Mouse (Mus musculus) activated CD4-positive, CD25-positive, alpha-beta regulatory T cell, adult 4 months (primary cell): Measurements from ENCODE around the gene Hlf. TPM values are rescaled to one million over a fixed set of nuclear protein-coding genes. Genes with fewer than 3 reads are reported as not detected.

Source experiments
- ATAC-seq: one replicate; pipeline ENCODE4 v1.8.0; 2017
- polyA plus RNA-seq, 2 experiments: library from polyadenylated mRNA; unstranded; fragments of 100-300 nt; shearing (Covaris generic); gene quantifications; one replicate each; pipeline ENCODE4 v1.2.1; 2017

Hlf gene
- polyA plus RNA-seq = 1 to 10 TPM in 1 of 2 experiments, under 1 TPM in 1; 0.75 to 1.3 TPM

- peak; percentile 67 for ATAC-seq
Observed at GRCm38 (mm10) chr11:90390817-90391173, at the start of gene Hlf. Gene Hlf (minus strand): TSS chr11:90390895.

GRCm38 (mm10) chr11:90438768-90439167 is 48.1 kb upstream of the Hlf start:
- ATAC-seq = no peak

GRCm38 (mm10) chr11:90425207-90425525 is 34.5 kb upstream of the Hlf start:
- no peak for ATAC-seq

GRCm38 (mm10) chr11:90424334-90425206 is 33.9 kb upstream of the Hlf start:
- ATAC-seq = no peak

GRCm38 (mm10) chr11:90423896-90424295 is 33.2 kb upstream of the Hlf start:
- no peak for ATAC-seq

GRCm38 (mm10) chr11:90419706-90420105 is 29.0 kb upstream of the Hlf start:
- peak; percentile 29 for ATAC-seq

- peak; percentile 85 for ATAC-seq
Observed at GRCm38 (mm10) chr11:90417921-90418320, 27.2 kb upstream of the Hlf start.

- ATAC-seq = no peak
Observed at GRCm38 (mm10) chr11:90417011-90417410, 26.3 kb upstream of the Hlf start.

GRCm38 (mm10) chr11:90398850-90399249 is 8.2 kb upstream of the Hlf start:
- no peak for ATAC-seq

GRCm38 (mm10) chr11:90391271-90392185 is 833 bp upstream of the Hlf start:
- ATAC-seq = no peak

GRCm38 (mm10) chr11:90389902-90390816 is 536 bp downstream of the Hlf start:
- no peak for ATAC-seq

- ATAC-seq = no peak
Observed at GRCm38 (mm10) chr11:90389174-90389901, 1.4 kb downstream of the Hlf start.

- ATAC-seq = peak; percentile 48
Observed at GRCm38 (mm10) chr11:90387501-90388440, 2.9 kb downstream of the Hlf start.

- ATAC-seq = no peak
Observed at GRCm38 (mm10) chr11:90382005-90382611, 8.6 kb downstream of the Hlf start.

GRCm38 (mm10) chr11:90381113-90381512 is 9.6 kb downstream of the Hlf start:
- ATAC-seq = no peak

GRCm38 (mm10) chr11:90380131-90380685 is 10.5 kb downstream of the Hlf start:
- ATAC-seq = no peak

- ATAC-seq = no peak
Observed at GRCm38 (mm10) chr11:90378008-90378407, 12.7 kb downstream of the Hlf start.

- ATAC-seq = no peak
Observed at GRCm38 (mm10) chr11:90376436-90376835, 14.3 kb downstream of the Hlf start.

- no peak for ATAC-seq
Observed at GRCm38 (mm10) chr11:90371470-90372100, 19.1 kb downstream of the Hlf start.
